Mouse (Mus musculus) kidney, adult 2 months (tissue): ENCODE results near the gene Peg3. TPM values are rescaled to one million over a fixed set of nuclear protein-coding genes. Genes with fewer than 3 reads are reported as not detected.

ENCODE experiments used
- DNase-seq: peaks from one replicate; pipeline ENCODE4 v3.0.0; 2021
- H3K27ac ChIP-seq: fragments of 200-500 bp; 2 replicates; pipeline ENCODE4 v1.5.1; 2012; ENCODE audit warnings: low read depth, low read length, control low read depth, inconsistent platforms; ENCODE audit not compliant: insufficient read depth
- H3K27me3 ChIP-seq: fragments of 200-500 bp; replicated peaks from 2 replicates; pipeline ENCODE4 v1.6.1; 2012; ENCODE audit warnings: mild to moderate bottlenecking, moderate library complexity, low read length, inconsistent platforms; ENCODE audit not compliant: control insufficient read depth, insufficient read depth
- H3K36me3 ChIP-seq: fragments of 200-500 bp; 2 replicates; pipeline ENCODE4 v1.6.1; 2012; ENCODE audit warnings: mild to moderate bottlenecking, moderate library complexity, low read length, inconsistent platforms; ENCODE audit not compliant: control insufficient read depth, insufficient read depth
- H3K4me1 ChIP-seq: fragments of 200-500 bp; 2 replicates; pipeline ENCODE4 v1.6.1; 2011; ENCODE audit warnings: low read length; ENCODE audit not compliant: control insufficient read depth, insufficient read depth
- H3K4me3 ChIP-seq: fragments of 200-500 bp; 2 replicates; pipeline ENCODE4 v1.5.1; 2011; ENCODE audit warnings: mild to moderate bottlenecking, low read depth, low read length, control low read depth; ENCODE audit not compliant: insufficient read depth
- CTCF ChIP-seq: fragments of 200-500 bp; conservative IDR thresholded peaks from 2 replicates; pipeline ENCODE4 v1.5.1; 2011; ENCODE audit warnings: low read depth, mild to moderate bottlenecking, control low read depth, low read length, moderate library complexity, mixed read lengths; ENCODE audit not compliant: insufficient read depth, insufficient read length
- POLR2A ChIP-seq: fragments of 200-500 bp; IDR thresholded peaks from one replicate; pipeline ENCODE4 v1.6.1; 2011; ENCODE audit warnings: low read depth, low read length, control low read depth
- WGBS: fragments of 180-500 bp; shearing (Covaris S2); methylation state at CpG from one replicate; pipeline ENCODE4 v1.1.7; 2018; 5-methylcytosine and 5-hydroxymethylcytosine counted together
- polyA plus RNA-seq: library from polyadenylated mRNA; depleted of rRNA; stranded (reverse); fragments of >200 nt; gene quantifications from 2 replicates; pipeline ENCODE4 v1.2.3, GENCODE M21; 2012

The Peg3 gene
- polyA plus RNA-seq, 1 experiment: 5.6 TPM

GRCm38 (mm10) chr7:6765240-6765639, 35.0 kb upstream of the Peg3 start:
- no peak for DNase-seq
- WGBS: 43% methylated on average over 5 of the region's 5 CpGs
- no peak overlapping the region for H3K4me3 ChIP-seq
- H3K27ac ChIP-seq: no peak overlapping the region
- H3K4me1 ChIP-seq: no peaks in the 10 kb centered on the region
- H3K36me3 ChIP-seq: no peaks in the 10 kb centered on the region
- TF ChIP-seq POLR2A: no peak
- TF ChIP-seq CTCF: no peak
- H3K27me3 ChIP-seq: no peaks in the 10 kb centered on the region

DNA sequence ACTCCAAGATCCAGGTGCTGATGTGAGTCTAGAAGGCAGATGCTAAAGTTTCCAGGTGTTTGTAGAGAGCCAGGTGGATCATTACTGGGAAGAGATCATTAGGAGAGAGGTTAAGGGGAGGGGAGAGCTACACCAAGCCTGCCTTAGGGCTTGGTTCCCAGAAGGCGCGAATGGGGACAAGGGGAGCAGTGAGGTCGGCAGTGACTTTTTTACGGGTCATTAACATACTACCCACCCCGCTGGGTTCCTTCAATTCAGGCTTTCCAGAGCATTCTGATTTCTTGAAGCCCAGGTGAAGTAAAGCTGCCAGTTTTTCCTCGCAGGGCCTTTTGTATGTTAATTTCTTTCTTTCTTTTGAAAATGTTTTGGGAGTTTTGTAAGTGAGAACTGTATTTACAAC, 29.9 kb upstream of the Peg3 start:
- WGBS: 28% methylated on average over 6 of the region's 6 CpGs

DNA sequence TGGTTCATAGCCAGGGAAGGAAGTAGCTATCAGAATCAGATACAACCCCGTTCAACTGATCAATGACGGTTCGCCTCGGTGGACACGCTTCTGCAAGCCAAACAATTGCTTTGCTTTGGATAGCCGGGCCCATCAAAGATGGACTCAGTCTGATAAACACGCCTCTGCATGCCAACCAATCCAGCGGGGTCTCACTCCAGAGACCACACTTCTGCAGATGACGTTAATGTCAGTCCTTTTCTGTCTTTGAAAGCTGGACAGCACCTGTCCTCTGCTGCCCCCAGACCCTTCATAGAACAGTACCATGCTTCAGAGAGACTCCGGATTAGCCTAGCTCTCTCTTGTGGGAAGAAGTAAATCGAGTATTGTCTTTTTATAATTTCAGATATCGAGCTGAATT, 29.5 kb upstream of the Peg3 start:
- no peaks in the 10 kb centered on the region for H3K4me1 ChIP-seq
- TF ChIP-seq CTCF (no peak), POLR2A (no peak)
- no peaks in the 10 kb centered on the region for H3K27me3 ChIP-seq
- no peaks in the 10 kb centered on the region for H3K36me3 ChIP-seq
- H3K4me3 ChIP-seq: no peak overlapping the region
- no peak for DNase-seq
- WGBS: 75% methylated on average over 12 of the region's 12 CpGs
- no peak overlapping the region for H3K27ac ChIP-seq

More for the DNA sequence above, 29.9 kb upstream of the Peg3 start:
- Histone ChIP-seq H3K27me3 (no peaks in the 10 kb centered on the region), H3K27ac (no peak overlapping the region), H3K4me3 (no peak overlapping the region), H3K36me3 (no peaks in the 10 kb centered on the region), H3K4me1 (no peaks in the 10 kb centered on the region)
- DNase-seq: no peak
- TF ChIP-seq CTCF: no peak

DNA sequence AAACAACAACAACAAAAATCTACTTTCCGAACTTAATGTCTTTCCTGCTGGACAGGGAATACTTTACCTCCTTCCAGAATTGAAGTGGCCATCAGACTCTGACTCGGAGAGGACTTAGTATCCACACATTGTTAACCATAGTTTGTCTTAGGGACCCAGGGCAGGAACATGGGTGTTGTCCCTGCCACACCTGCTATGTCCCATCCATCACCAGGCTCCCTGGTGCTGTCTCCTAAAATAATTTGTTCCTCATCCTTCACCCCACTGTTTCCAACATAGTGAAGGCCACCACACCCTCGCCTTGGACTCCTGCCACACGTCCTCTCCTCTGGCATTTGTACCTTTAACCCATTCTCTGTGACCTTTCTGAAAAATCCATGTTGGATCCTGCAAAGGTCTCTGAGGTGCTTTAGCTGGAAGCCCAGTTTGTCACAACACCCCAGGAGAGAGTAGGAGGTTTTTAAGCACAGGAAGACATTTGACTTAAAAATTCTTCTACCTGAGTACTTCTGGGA, 26.6 kb upstream of the Peg3 start:
- H3K4me3 ChIP-seq: no peak overlapping the region
- H3K36me3 ChIP-seq: no peaks in the 10 kb centered on the region
- no peaks in the 10 kb centered on the region for H3K27me3 ChIP-seq
- TF ChIP-seq POLR2A (no peak), CTCF (no peak)
- WGBS: 74% methylated on average over 4 of the region's 4 CpGs
- H3K27ac ChIP-seq: no peak overlapping the region
- no peaks in the 10 kb centered on the region for H3K4me1 ChIP-seq
- DNase-seq: peak; percentile 5

- 32% methylated on average over 4 of the region's 4 CpGs for WGBS
- Histone ChIP-seq H3K4me1 (no peaks in the 10 kb centered on the region), H3K27me3 (no peaks in the 10 kb centered on the region), H3K36me3 (no peaks in the 10 kb centered on the region), H3K4me3 (no peak overlapping the region), H3K27ac (no peak overlapping the region)
- TF ChIP-seq CTCF (no peak), POLR2A (no peak)
- DNase-seq: no peak
These were observed 23.2 kb upstream of the Peg3 start for GRCm38 (mm10) chr7:6753440-6753839.

- 45% methylated on average over 7 of the region's 7 CpGs for WGBS
- no peaks in the 10 kb centered on the region for H3K36me3 ChIP-seq
- H3K27ac ChIP-seq: no peak overlapping the region
- H3K27me3 ChIP-seq: no peaks in the 10 kb centered on the region
- peak; percentile 48 for DNase-seq
- H3K4me1 ChIP-seq: no peaks in the 10 kb centered on the region
- H3K4me3 ChIP-seq: no peak overlapping the region
- TF ChIP-seq CTCF (no peak), POLR2A (no peak)
These were observed 19.0 kb upstream of the Peg3 start for GRCm38 (mm10) chr7:6749196-6749595.

DNA sequence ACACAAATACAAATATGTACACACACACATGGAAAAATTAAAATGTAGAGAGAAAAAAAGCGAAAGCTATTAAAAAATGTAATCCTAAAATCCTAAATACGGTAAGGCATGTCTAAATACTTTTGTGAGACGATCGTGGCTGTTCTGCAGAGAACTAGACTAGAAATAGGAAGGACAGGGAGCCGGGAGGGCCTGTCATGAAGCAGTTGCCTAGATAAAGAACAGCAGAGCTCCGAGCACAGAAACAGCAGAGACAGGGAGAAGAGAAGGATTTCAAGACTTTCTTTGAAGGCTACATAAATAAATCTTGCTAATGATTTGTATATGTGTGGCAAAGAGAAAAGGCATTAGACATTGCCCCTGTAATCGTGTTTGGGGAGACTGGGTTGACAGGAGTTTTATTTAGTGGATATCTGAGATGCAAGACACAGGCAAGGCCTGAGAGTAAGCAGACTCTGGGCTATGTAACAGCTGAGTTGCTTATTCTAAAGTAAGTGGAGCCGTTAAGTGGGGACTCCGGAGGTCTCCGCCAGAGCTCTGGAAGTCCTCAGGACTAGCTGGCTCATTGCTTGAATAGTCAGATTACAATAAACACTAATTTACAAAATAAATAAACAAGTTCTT, 14.2 kb upstream of the Peg3 start:
- no peak for DNase-seq
- H3K27me3 ChIP-seq: no peaks in the 10 kb centered on the region
- TF ChIP-seq CTCF (no peak), POLR2A (no peak)
- 53% methylated on average over 10 of the region's 10 CpGs for WGBS
- H3K4me1 ChIP-seq: no peaks in the 10 kb centered on the region
- no peak overlapping the region for H3K4me3 ChIP-seq
- no peak overlapping the region for H3K27ac ChIP-seq
- H3K36me3 ChIP-seq: no peaks in the 10 kb centered on the region
